Mouse (Mus musculus) G1E-ER4 (cell line): ENCODE measurements around the gene Nr1h4. TPM values are rescaled to one million over a fixed set of nuclear protein-coding genes. Genes with fewer than 3 reads are reported as not detected.

Source experiments
- GATA1 ChIP-seq: IDR thresholded peaks from one replicate; pipeline ENCODE4 v1.8.0; 2012; ENCODE audit warnings: low read length, inconsistent platforms
- polyA plus RNA-seq: library from polyadenylated mRNA; stranded (reverse); fragments of >175 nt; gene quantifications from 2 replicates; pipeline ENCODE4 v1.2.3, GENCODE M21; 2012

Gene Nr1h4
- polyA plus RNA-seq, 1 experiment, result not detected

DNA sequence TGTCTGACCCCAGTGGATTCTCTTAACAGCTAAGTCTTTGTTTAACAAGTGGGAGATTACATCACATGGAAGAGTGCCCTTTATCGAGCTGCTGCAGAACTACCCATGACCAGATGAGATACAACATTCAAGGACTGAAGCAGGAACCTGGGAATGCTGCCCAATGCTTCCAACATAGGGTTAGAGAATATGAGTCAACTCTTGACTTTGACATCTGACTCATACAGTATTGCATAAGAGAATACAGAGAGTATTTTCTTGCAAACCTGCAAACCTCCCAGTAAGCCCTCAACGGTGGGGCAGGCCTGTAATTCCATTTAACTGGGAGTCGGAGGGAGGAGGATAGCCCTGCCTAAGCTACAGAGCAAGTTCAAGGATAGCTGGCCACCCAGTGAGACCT is 74.6 kb downstream of the Nr1h4 start:
- TF ChIP-seq GATA1, result no peak

- no peak for TF ChIP-seq GATA1
Observed at GRCm38 (mm10) chr10:89453794-89454193, 79.6 kb downstream of the Nr1h4 start.

DNA sequence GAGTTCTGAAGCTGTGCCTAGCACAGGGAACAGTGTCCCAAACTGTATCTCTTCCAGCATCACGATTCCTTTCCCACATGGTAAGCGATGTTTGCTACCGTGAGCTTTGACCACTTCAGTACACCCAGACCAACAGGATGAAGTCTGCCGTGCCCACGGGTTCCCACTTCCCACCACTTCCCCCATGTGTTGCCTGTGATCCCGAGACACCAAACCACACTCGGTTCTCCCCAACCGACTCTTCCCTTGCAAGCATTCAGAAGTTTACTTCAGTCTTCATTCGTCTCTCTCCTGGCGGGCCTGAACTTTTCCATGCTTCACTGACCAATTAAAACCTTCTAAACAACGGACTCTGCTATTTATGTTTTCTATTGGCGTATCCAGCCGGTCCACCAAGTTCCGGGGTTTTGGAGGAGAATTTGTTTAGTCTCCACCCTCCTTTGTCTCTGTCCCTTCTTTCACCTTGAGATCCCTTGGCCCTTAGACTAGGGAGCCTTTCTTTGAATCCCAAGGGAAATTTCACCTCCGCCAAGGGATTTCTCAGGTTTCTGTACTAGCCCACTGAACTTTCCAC is 80.2 kb downstream of the Nr1h4 start:
- no peak for TF ChIP-seq GATA1

- no peak for TF ChIP-seq GATA1
Observed at GRCm38 (mm10) chr10:89450411-89450810, 83.0 kb downstream of the Nr1h4 start.

GRCm38 (mm10) chr10:89444381-89444780 is 89.0 kb downstream of the Nr1h4 start:
- TF ChIP-seq GATA1, result no peak

DNA sequence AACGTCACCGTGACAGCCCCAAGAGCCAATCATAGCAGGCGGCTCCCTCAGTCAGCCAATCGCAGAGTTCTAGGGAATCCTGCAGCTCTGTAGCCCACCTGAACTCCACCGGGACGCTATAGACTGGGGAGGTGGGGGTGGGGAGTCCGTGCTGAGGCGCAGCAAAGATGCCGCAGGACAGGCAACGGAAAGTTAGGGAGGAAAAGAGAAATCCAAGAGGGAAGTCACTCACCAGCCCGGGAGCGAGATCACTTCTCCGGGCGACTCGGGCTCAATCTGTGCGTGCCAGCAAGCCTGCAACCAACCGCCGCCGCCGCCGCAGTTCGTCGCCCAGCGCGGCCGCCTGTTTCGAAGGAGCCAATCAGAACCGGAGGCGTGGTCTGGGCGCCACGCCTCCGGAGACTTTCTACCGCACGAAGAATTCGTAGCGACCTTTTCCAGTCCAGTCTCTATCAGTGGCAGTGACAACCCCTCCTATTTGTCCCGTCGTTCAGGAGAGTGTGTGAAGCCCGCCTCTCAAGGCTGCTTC is 89.7 kb downstream of the Nr1h4 start, which contains the start of gene Gas2l3:
Gene Gas2l3 (minus strand): TSS at position 345 of the 529 bp plus-strand sequence.
- TF ChIP-seq GATA1, result no peak

- TF ChIP-seq GATA1, result no peak
Observed at GRCm38 (mm10) chr10:89443115-89443622, 90.2 kb downstream of the Nr1h4 start.

- no peak for TF ChIP-seq GATA1
Observed at GRCm38 (mm10) chr10:89442640-89443039, 90.7 kb downstream of the Nr1h4 start.

DNA sequence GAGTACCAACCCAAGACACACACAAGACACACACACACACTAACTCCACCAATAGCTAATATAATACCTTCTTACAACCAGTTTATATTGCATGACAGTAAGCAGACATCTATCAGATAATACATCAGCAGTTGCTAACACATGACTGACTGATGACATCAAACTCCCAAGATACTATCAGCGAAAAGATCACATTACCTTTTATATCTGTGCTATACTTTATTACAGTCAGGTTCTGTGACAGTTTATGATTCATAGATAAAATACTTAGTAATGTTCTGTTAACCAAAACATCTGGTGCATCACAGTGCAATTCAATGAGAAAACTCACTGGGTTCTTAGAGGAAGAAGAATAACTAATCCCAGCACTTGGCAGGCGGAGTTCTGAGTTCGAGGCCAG is 91.4 kb downstream of the Nr1h4 start:
- TF ChIP-seq GATA1, result no peak

DNA sequence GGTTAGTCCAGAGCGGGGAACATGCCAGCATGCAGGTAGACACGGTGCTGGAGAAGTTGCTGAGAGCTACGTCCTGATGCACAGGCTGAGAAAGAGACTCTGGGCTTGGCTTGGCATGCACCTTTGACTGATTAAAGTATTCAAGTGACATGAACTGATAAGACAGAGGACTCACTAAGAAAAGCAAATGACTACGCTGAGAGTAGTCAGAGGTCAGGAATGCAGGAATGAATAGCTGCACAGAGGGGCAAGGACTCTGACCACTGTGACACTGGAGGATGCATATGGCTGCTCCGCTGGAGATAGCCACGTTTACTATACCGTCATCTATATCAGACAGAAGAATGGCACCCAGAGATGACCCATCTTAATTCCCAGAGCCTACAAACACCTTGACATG is 94.0 kb downstream of the Nr1h4 start:
- TF ChIP-seq GATA1, result no peak

- no peak for TF ChIP-seq GATA1
Observed at GRCm38 (mm10) chr10:89437996-89438395, 95.4 kb downstream of the Nr1h4 start.

GRCm38 (mm10) chr10:89437472-89437871 is 95.9 kb downstream of the Nr1h4 start:
- TF ChIP-seq GATA1, result no peak

DNA sequence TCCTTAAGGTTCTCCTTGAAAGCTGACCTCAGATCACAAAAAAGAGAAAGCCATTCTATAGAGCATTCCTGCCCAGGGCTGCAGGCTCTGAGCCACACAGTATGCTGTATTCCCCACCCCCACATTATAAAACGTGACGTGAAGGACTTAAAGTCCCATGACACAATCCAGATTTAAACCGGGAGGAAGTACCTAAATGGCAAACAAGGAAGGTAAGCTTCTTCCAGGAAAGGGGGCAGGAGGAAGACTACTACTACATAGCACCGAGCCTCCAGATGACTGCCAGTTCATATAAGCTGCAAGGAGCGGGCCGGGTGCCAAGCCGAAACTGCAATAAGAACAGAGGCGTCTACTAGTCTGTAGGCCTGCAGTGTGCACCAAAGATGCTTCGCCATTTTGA is 97.5 kb downstream of the Nr1h4 start:
- no peak for TF ChIP-seq GATA1

GRCm38 (mm10) chr10:89435413-89435812 is 98.0 kb downstream of the Nr1h4 start:
- no peak for TF ChIP-seq GATA1

GRCm38 (mm10) chr10:89434509-89435210 is 98.7 kb downstream of the Nr1h4 start:
- no peak for TF ChIP-seq GATA1

DNA sequence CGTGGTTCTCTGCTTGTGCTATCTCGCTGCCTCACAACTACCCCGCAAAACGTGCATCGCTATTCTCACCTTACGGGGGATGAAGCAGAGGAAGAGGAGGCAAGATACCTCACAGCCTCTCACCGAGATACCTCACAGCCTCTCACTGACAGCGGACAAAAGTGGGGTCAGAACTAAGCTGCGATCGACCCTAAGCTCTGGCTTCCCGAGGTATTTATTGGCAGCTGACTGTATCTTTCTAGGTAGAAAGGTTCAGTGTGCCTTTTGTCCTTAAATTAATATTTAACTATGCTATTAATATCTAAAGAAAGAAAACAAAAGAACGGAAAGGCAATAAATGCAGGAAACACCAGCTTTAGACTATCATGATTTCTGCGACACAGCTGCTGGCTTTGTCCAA is 100.6 kb downstream of the Nr1h4 start:
- no peak for TF ChIP-seq GATA1

DNA sequence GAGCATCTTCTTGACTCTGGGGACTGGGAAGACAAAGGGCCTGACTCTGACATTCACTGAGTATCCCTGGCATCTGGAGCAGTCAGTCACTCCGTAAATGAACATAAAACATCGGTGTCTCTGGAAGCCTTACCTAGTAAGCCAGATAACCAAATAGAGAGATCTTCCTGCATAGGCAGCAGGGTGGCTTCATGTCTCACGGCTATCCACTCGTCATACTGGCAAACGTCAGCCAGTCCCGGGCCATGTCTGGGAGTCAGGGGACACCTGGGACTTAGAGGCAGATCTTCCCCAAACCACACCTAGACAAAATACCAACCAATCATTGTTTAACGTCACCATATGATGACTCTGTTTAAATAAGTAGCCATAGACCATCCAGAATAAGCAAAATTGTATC is 102.6 kb downstream of the Nr1h4 start:
- TF ChIP-seq GATA1, result no peak
